Mouse (Mus musculus) forebrain, postnatal 0 days (tissue): ENCODE measurements around the gene Rybp. TPM values are rescaled to one million over a fixed set of nuclear protein-coding genes. Genes with fewer than 3 reads are reported as not detected.

Experiments
- ATAC-seq: fragments of 200-750 bp; cut with Nextera tagmentation; 2 replicates; pipeline ENCODE4 v1.8.0; 2017; ENCODE audit warnings: mild to moderate bottlenecking, moderate library complexity
- DNase-seq: peaks from one replicate; pipeline ENCODE4 v3.0.0-alpha.2; 2015
- H3K27ac ChIP-seq: fragments of 300-500 bp; sonication (generic); 2 replicates; pipeline ENCODE4 v1.5.1; 2014; ENCODE audit warnings: low read depth, mild to moderate bottlenecking, antibody characterized with exemption, low read length, moderate library complexity, mixed read lengths
- H3K27me3 ChIP-seq: fragments of 300-500 bp; sonication (generic); 2 replicates; pipeline ENCODE4 v1.6.1; 2014; ENCODE audit warnings: mild to moderate bottlenecking, low read length, mixed read lengths; ENCODE audit not compliant: insufficient read depth
- H3K36me3 ChIP-seq: fragments of 300-500 bp; sonication (generic); 2 replicates; pipeline ENCODE4 v1.6.1; 2014; ENCODE audit warnings: mild to moderate bottlenecking, moderate library complexity; ENCODE audit not compliant: insufficient read depth
- H3K4me1 ChIP-seq: fragments of 300-500 bp; sonication (generic); 2 replicates; pipeline ENCODE4 v1.6.1; 2014; ENCODE audit warnings: antibody characterized with exemption; ENCODE audit not compliant: insufficient read depth
- H3K4me2 ChIP-seq: fragments of 300-500 bp; sonication (generic); 2 replicates; pipeline ENCODE4 v1.6.1; 2014; ENCODE audit warnings: low read depth, mild to moderate bottlenecking, moderate library complexity
- H3K4me3 ChIP-seq: fragments of 300-500 bp; sonication (generic); 2 replicates; pipeline ENCODE4 v1.5.1; 2014; ENCODE audit warnings: low read depth, low read length, mixed read lengths
- H3K9ac ChIP-seq: fragments of 300-500 bp; sonication (generic); 2 replicates; pipeline ENCODE4 v1.6.1; 2014; ENCODE audit warnings: mild to moderate bottlenecking
- H3K9me3 ChIP-seq: fragments of 300-500 bp; sonication (generic); 2 replicates; pipeline ENCODE4 v1.6.1; 2016; ENCODE audit warnings: low read length
- CTCF ChIP-seq: sonication (generic); IDR thresholded peaks from 2 replicates; pipeline ENCODE4 v1.5.1; 2016; ENCODE audit warnings: antibody characterized with exemption, control low read depth, low read depth
- WGBS: fragments of 180-500 bp; shearing (Covaris S2); extraction: QIAGEN DNeasy Blood & Tissue Kit; methylation state at CpG from one replicate; pipeline ENCODE4 v1.1.7; 2014; 5-methylcytosine and 5-hydroxymethylcytosine counted together
- polyA plus RNA-seq: library from polyadenylated mRNA; unstranded; fragments of >200 nt; fragmentation: Nextera tagmentation; extraction: Ambion mirVana; gene quantifications from 2 replicates; pipeline ENCODE4 v1.2.1, GENCODE M21; 2015
- total RNA-seq: library from RNA; depleted of rRNA; stranded (reverse); fragments of >200 nt; gene quantifications from 2 replicates; pipeline ENCODE4 v1.2.3, GENCODE M21; 2014

The Rybp gene
- total and polyA plus RNA-seq, 2 experiments from 2014 or later: 24.7 to 37.7 TPM

- no peak overlapping the region for H3K4me2 ChIP-seq
- ATAC-seq: no peak
- H3K4me1 ChIP-seq: no peaks in the 10 kb centered on the region; the same call in 1 of the 2 replicates
- H3K27me3 ChIP-seq: no peaks in the 10 kb centered on the region
- WGBS: 79% methylated on average over 14 of the region's 14 CpGs
- no peaks in the 10 kb centered on the region for H3K36me3 ChIP-seq
- TF ChIP-seq CTCF: no peak
- no peak overlapping the region for H3K4me3 ChIP-seq
- DNase-seq: no peak
- no peaks in the 10 kb centered on the region for H3K9me3 ChIP-seq
- no peak overlapping the region for H3K27ac ChIP-seq
- no peak overlapping the region for H3K9ac ChIP-seq
Observed at GRCm38 (mm10) chr6:100220917-100221560, 66.2 kb downstream of the Rybp start.

GRCm38 (mm10) chr6:100219971-100220370, 67.3 kb downstream of the Rybp start:
- TF ChIP-seq CTCF: no peak
- Histone ChIP-seq H3K9ac (no peak overlapping the region), H3K27ac (no peak overlapping the region), H3K4me1 (no peaks in the 10 kb centered on the region; the same call in 1 of the 2 replicates), H3K27me3 (no peaks in the 10 kb centered on the region), H3K4me2 (no peak overlapping the region), H3K9me3 (no peaks in the 10 kb centered on the region), H3K4me3 (no peak overlapping the region), H3K36me3 (no peaks in the 10 kb centered on the region)
- ATAC-seq: no peak
- whole genome bisulfite sequencing: 93% methylated on average over 3 of the region's 3 CpGs
- no peak for DNase-seq

DNA sequence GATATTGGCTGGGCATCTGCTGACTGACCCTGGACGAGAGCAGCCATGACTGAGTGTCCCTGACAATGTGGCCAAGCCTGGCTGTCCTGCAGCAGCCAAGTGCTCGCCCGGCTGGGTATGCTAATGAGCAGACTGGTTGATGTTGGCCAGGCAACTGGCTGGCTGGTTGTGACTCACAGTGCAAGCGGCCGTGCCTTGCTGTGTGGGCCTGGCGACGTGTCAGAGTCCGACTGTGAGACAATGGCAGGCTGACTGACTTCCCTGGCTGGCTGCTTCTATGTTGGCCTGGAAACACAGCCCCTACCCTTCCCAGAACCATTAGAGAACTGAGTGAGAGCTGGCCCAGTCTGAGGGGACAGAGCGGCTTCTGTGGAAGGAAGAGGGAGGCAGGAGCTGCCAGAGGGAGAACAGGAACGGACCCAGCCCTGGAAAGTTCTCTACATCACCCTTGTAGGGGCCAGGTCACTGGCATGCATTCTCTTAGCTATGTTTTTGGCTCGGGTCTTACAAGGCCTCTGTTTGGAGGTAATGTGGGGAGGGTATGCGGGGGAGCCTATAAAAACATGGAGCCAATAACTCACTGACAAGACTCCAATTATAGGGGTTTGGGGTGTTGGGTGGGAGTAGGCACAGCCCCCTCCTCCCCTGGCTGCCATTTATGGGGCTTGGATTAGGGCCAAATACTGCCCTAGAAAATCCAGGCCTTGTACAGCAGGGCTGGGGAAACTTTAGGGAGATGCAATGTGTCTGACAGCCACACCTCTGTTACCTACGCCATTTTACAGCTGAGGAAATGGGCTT, 68.5 kb downstream of the Rybp start:
- Histone ChIP-seq H3K9ac (no peak overlapping the region), H3K4me2 (no peak overlapping the region), H3K4me1 (no peaks in the 10 kb centered on the region; the same call in 1 of the 2 replicates), H3K27me3 (no peaks in the 10 kb centered on the region), H3K36me3 (no peaks in the 10 kb centered on the region), H3K9me3 (no peaks in the 10 kb centered on the region), H3K4me3 (no peak overlapping the region), H3K27ac (no peak overlapping the region)
- 26% methylated on average over 13 of the region's 13 CpGs for WGBS
- TF ChIP-seq CTCF: no peak
- ATAC-seq (peak; percentile 94), DNase-seq (peak; percentile 81)

DNA sequence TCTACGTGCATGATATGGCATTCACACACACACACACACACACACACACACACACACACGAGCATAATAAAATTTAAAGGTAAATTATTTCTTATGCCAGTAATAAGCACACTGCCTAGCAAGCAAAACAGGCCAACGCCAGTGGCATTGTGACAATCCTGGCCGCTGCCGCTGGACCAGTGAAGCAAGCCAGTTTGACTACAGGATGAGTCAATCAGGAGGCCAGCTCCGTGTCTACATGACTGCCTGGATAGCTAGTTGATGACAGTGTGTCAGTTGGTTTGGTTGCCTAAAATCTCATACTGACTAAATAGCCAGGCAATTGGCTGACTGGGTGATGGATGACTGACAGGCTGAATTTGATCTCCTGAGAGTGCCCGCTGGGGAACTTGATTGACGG, 69.8 kb downstream of the Rybp start:
- H3K4me3 ChIP-seq: no peak overlapping the region
- TF ChIP-seq CTCF: no peak
- H3K27me3 ChIP-seq: no peaks in the 10 kb centered on the region
- H3K4me2 ChIP-seq: no peak overlapping the region
- DNase-seq (no peak), ATAC-seq (no peak)
- H3K9me3 ChIP-seq: no peaks in the 10 kb centered on the region
- 78% methylated on average over 8 of the region's 8 CpGs for WGBS
- no peaks in the 10 kb centered on the region for H3K36me3 ChIP-seq
- H3K27ac ChIP-seq: no peak overlapping the region
- no peaks in the 10 kb centered on the region; the same call in none of the 2 replicates for H3K4me1 ChIP-seq
- no peak overlapping the region for H3K9ac ChIP-seq

GRCm38 (mm10) chr6:100216945-100217344, 70.3 kb downstream of the Rybp start:
- Histone ChIP-seq H3K36me3 (no peaks in the 10 kb centered on the region), H3K4me2 (no peak overlapping the region), H3K4me3 (no peak overlapping the region), H3K9ac (no peak overlapping the region), H3K27ac (no peak overlapping the region), H3K4me1 (no peaks in the 10 kb centered on the region; the same call in none of the 2 replicates), H3K27me3 (no peaks in the 10 kb centered on the region), H3K9me3 (no peaks in the 10 kb centered on the region)
- ATAC-seq: no peak
- TF ChIP-seq CTCF: no peak
- DNase-seq: no peak
- WGBS: 78% methylated on average over 5 of the region's 5 CpGs

GRCm38 (mm10) chr6:100215809-100216208, 71.5 kb downstream of the Rybp start:
- Histone ChIP-seq H3K9ac (no peak overlapping the region), H3K4me1 (no peaks in the 10 kb centered on the region; the same call in none of the 2 replicates), H3K4me2 (no peak overlapping the region), H3K27me3 (no peaks in the 10 kb centered on the region), H3K9me3 (no peaks in the 10 kb centered on the region), H3K36me3 (no peaks in the 10 kb centered on the region), H3K27ac (no peak overlapping the region), H3K4me3 (no peak overlapping the region)
- 80% methylated on average over 6 of the region's 6 CpGs for WGBS
- ATAC-seq: no peak
- TF ChIP-seq CTCF: no peak
- DNase-seq: no peak

GRCm38 (mm10) chr6:100214132-100214913, 73.0 kb downstream of the Rybp start:
- no peak overlapping the region for H3K9ac ChIP-seq
- no peak overlapping the region for H3K27ac ChIP-seq
- no peaks in the 10 kb centered on the region for H3K27me3 ChIP-seq
- no peak overlapping the region for H3K4me3 ChIP-seq
- H3K4me2 ChIP-seq: no peak overlapping the region
- no peak for DNase-seq
- no peak for ATAC-seq
- 67% methylated on average over 13 of the region's 13 CpGs for WGBS
- no peaks in the 10 kb centered on the region; the same call in none of the 2 replicates for H3K4me1 ChIP-seq
- H3K9me3 ChIP-seq: no peaks in the 10 kb centered on the region
- H3K36me3 ChIP-seq: no peaks in the 10 kb centered on the region
- TF ChIP-seq CTCF: no peak
